Mouse (Mus musculus): ENCODE measurements around the gene Sec11a.
"Not testable (repeated sequence)": the region's sequence is repeated elsewhere in the genome, so short reads cannot be mapped to it uniquely, and the experiment has no call there.

The Sec11a gene

DNA sequence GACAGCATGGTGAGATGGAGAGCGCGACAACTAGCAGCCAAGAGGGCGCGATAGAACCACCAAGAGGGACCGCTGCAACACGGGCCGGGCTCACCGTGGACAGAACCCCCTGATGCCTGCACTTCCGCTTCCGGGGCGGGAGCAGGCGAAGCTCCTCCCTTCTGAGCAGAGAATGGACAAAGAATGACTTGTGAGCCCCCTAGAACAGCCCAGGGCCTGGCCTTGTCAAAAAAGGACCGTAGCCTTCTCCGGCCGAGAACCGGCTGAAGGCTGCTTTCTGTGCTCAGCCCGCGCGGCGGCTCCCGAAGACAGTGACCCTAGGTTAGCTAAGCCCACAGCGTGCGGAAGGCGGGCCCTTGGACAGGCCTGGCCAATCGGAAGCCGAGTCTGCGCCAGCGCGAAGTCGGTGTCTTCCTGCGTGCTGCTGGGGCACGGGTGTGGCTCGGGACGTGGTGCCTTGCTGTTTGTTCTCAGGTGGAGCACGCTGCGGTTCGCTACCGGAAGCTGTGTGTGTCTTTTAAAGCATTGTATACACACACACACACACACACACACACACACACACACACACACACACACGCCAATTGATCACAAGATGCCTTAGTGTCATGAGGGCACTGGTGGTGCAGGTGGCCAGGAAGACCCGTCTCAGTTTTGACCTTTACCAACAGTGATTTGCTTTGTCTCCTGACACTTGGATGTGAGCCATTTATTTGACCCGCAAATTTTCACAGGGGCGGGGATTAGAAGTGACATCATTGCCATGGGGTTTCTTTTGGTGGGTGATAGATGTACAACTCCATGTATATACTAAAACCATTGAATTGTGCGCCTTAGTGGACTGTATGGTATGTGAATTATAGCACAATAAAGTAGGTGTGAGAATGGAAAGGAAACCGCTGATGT lies at the start of gene Sec11a:
Gene Sec11a, minus strand, starts transcription at position 336 of the 906 bp plus-strand sequence.
- DNase-seq = peak; percentile 95 to 97

DNA sequence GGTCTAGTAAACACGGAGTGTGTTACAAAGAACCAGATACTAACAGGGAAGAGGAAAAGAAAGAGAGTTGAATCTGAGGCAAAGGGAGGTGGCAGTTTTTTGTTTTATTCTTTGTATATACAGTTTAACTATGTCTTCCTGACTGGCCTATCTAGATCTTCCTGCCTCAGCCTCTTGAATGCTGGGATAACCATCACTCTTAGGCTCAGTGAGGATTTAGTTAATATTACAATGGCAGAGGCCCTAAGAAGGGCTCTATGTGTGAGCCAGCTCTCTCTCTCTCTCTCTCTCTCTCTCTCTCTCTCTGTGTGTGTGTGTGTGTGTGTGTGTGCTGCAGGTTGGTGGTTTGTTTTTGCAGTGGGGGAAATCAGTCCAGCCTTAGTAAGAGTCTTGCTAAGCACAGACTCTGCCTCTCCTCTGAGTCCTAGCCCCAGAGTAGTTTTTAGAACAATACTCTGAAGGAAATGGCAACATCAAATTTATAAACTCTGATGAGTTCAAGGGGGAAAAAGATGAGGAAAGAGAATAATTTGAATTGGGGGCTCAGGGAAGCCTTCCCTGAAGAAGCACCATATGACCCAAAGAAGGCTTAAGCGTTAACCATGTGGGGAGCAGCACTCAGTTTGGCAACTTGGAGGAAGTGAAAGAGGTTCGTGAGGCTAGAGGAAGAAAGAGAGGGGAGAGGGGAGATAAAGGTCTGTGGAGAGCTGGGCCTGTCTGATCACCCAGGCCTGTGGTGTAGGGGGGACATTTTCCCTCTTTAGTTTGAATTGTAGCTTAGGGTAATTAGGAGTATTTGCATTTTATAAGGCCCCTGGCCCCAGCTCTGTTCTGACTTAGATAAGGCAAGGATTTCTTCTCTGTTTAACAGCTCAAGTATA lies 47.9 kb upstream of the Sec11a start:
- DNase-seq = no peak

DNA sequence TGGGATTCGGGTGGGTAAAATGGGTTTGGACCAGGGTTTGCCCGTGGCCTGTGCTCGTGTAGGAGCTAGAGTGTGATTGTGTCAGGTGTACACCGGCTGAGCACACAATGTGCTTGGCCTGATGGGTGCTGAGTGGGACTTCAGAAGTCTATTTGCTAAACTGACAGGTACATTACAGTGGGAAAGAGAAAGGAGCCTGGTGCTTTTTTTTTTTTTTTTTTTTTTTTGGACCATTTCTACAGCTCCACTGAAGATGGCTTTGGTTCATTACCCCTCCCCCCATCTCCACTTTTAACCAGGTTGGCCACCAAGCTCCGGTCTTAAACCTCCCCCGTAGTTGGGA lies 47.1 kb upstream of the Sec11a start:
- peak; percentile 11 to 28 for DNase-seq

DNA sequence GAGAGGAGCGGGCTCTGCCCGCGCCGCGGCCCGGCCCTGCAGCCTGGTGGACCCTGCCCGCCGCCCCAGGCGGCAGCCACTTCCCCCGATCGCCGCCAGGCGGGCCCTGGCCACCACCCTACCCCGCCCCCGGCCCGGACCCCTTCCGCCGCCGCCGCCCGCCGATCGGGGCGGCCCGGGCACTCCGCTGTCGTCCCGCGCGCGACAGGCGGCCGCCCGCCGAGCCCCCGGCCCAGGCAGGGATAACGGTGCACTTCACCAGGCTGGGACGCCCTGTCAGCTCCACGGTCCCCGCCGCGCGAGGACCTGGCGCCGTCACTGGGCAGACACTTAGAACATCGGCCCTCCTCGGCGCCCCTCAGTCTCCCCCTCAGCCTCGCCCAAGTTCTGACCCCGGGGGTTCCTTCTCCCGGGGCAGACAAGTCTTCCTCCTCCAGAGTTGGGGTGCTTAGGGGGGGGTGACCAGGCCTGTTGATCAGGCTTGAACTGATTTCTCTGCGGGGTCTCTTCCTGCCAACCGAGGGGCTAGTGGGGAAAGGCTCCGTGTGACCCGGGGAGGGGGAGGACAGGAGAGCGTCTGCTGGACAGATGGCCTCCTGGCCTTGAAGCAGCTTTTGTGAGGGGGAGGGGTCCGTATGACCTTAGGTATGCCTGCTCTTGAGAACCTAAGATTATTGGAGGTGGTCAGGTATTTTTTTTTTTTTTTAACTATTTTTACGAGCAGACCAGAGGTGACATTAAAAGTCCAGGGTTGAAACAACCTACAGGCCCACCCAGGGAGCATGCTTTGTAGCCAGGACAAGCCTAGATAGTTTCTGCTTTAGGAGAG lies 46.5 kb upstream of the Sec11a start:
- DNase-seq = peak in 1 of 2 experiments; percentile 32

DNA sequence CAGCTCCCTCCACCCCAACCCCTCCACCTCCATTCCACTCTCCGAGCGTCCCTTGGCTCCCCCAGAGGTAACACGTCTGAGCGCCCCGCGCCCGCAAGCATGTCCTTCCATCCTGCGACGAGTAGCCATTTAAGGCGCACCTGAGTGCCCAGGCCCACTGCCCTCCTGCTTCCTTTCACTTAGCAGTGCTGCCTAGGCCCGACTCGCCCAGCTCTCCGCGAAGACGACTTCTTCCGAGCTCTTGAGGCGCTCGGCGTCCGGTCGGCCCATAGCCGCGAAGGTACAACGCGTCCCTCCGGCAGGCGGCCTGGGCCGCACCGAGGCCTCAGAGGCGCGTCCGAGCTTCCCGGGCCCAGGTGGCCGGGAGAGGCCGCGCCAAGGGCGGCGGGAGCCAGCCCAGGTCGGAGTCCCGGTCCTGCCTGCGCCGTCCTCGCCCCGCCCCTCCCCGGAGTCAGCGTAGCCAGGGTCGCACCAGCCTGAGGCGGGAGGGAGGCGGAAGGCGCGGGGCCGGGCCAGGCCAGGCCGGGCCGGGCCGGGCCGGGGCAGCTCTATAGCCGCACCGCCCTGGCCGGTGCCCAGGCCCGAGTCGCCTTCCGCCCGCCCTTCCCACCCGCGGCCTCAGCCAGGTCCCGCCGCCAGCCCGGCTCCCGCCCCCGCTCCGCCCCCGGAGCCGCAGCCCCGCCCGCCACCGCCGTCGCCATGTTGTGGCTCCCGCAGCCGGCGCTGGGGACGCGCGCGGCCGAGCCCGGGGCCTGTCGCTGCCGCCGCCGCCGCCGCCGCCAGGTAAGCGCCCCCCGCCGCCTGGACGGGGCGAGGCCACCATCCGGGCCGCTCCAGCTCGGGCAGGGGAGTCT lies 45.6 kb upstream of the Sec11a start, which contains the start of gene Zfp592:
Gene Zfp592, plus strand, starts transcription at position 702 of the 854 bp plus-strand sequence.
- DNase-seq = peak; percentile 78 to 90

DNA sequence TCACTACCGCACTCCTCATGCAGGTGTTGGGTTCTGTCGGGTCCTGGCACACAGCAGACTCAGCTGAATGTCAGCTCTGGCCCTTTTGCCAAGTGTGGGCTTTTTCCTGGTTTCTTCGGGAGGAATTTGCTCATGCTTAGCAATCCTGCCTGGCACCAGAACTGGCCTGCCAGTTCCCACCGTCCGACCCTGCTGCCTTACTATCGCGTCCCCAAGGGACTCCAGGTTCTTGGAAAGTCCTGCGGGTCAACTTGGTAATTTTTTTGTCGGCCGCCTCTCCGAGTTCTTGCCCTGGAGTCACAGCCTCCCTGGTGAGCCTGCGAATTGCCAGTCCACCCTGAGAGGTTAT lies 45.0 kb upstream of the Sec11a start:
- DNase-seq = peak in 1 of 2 experiments; percentile 36

DNA sequence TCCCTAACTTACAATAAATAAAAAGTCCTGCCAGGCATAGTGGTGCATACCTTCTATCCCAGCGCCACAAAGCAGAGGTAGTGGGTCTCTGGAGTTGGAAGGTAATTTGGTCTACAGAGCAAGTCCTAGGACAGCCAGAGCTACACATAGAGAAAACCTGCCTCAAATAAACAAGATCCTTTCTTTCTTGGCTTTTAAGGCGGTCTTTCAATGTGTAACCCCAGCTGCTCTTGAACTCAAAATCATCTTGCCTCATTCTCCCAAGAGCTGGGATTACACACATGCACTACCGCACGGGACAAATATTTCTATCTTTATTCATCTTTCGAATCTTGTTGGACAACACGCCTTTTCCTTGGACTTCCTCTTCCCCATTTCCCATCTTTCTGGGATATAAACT lies 44.5 kb upstream of the Sec11a start:
- DNase-seq = no peak

DNA sequence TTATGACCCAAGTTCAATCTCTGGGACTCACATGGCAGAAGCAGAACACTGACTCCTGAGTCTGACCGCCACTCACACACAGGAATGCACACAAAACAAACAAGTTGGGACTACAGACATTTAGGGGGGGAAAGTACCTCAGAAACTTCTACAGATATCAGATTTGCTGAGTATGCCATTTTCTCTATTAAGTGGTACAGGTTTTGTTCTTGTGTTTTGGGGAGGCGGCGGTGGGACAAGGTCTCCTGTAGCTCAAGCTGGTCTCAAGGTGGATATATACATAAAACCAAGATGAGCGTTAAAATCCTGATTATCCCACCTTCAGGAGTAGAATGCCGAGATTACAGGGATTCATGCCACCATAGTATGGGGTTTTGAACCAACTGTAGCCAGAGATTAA lies 44.0 kb upstream of the Sec11a start:
- no peak for DNase-seq

DNA sequence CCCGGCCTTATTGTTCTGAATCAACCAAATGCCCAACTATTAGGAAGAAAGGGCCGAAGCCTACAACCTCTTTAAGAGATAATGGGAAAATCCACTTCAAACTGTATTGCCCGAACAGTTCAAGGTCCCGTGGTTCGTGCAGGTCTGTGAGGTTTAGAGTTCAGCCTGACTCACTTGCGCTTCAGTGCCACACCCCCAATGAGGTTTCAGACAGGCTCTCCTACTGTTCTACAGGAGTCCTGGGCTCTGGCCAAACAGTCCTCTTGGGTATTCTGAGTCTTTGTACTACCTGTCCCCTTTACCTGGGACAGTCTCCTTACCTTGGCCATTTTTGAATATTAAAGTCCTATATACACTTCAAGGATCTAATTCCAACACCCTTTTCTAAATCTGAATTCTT lies 42.7 kb upstream of the Sec11a start:
- no peak for DNase-seq

DNA sequence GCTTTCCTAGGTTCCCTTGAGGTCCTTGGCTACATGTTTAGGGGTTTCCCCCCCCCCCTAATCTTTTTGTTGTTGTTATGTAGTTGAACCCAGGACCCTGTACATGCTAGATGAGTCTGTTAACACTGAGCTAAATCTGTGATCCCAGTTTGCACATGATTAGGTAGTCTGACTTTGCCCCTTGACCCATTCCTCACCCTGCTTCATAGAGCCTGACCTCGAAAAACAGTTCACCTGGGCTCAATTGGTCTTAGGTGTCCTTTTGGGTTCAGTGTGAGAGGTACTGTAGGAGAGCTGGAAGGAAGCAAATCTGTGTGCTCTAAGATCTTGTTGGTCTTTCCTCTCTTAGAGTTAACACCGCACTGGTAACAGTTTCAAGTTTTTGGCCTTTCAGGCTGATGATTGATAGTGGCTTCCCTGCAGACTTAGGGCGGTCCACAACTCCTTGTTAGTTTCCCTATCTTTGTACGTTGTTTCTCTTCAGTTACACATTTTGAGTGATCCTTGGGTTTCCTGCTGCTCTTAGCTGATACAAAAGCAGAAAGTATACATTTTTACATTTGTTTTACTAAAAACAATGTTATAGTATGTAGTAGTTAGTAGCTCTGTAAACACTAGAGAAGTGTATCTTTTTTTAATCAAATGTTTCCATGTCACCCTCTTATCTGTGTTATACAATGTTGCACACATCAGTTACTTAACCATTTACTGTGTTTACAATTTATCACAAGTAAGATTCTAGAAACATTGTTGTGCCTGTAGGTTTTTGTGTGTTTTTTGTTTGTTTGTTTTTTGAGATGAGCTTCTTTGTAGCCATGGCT lies 40.4 kb upstream of the Sec11a start:
- no peak for DNase-seq

DNA sequence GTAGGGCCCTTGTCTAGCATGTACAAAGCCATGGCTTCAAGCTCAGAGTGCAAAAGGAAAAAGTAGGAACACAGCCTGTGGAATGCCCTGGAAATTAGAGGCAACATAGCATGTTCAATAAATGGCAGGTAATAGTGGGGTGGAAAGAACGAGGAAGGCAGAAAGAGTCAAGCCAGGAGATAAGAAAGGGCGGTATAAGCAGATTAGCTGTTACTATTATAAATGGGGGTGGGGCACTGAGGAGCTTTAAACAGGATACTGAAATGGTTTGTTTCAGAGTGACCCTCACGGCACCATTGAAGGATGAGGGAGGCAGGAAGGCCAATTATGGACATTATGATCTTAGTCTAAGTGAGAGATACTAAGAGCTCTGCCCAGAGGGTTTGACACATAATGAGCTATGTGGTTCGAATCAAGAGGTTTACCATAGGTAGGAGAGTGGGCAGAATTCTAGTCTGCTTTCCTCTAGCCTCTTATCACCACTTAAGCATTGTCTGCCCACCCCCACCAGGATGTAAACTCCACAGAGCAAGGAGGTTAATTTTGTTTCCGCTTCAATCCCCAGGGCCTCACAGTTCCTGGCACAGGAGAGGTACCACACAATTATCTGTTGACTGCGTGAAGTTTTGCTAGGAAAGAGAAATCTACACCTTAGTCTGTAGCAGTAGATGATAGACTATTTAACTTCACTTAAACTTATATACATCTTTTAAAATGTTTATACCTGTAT lies 39.0 kb upstream of the Sec11a start:
- DNase-seq = no peak

DNA sequence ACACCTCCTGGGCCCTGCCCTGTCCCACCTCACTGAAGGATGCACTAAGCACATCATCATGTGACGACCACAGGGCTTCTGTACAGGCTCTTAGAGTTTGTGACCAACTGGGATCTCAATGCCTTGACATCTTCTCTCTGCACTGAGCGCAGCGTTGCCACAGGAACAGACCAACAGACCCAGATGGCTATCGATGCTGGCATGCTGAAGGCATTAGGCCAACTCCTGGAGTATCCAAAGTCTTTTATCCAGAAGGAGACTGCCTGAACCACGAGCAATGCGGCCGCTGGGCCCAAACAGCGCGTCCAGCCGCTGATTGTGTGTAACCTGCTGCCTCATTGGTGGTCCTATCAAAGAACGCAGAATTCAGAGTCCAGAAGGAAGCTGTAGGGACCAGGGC lies 33.0 kb upstream of the Sec11a start:
- DNase-seq = peak in 1 of 2 experiments; percentile 13

DNA sequence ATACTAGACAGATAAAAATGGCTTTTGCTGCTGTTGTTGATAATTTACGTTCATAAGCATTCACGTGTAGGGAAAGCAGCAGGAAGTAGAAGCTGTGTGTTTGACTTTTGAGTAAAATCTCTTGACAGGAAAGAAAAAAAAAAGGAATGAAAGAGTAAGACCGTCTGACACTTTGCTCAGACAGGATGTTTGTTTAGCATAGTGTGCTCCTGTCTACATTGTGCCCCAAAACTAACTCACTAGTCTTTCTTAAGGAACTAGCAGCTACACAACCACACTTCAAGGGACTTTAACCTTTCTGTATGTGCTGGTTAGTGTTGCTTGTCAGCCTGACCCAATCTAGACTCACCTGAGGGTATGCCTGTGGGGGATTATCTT lies 26.0 kb upstream of the Sec11a start:
- DNase-seq = not testable (repeated sequence)

DNA sequence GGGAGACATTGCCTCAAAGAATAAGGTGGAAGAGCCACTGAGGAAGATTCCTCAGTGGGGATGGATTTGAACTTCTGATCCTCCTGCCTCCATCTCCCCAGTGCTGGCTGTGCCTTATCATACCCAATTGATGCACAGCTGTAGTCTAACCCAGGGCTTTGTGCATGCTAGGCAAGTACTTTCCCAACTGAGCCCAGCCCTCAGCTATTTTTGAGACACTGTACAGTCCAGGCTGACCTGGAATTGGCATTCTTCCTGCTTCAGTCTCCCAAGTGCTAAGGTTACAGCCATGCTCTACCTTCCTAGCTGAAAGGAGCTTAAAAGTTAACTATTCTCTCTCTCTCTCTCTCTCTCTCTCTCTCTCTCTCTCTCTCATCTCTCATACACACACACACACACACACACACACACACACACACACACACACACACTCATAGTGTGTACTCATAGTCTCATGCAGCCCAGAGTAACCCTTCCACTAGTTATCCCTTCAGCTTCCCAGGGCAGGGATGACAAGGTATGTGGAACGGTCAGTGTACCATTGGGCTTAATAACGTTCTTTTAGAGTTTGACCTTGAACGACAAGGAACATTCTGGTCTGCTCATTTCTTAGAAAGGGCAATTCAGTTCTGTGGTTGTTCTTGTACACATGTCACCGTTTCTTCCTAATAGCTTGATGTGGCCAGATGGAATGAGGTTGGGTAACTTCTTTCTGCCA lies 25.5 kb upstream of the Sec11a start:
- not testable (repeated sequence) for DNase-seq

DNA sequence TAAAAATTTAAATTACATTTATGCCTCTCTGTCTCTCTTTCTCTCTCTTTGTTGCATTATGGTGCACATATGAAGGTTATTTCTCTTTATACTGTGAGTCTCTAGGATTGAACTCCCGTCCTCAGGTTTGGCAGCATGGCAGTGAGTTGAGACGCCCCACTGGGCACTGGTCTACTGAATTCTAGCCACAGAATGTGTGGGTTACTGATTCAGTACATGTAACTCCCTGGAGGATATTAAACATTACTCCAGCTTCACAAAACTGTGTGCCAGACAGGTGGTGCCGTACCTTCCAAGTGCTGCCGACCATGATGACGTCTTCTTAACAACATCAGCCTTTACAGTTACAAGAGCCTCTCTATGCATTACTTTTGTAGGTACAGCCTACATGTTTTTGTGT lies 24.5 kb upstream of the Sec11a start:
- no peak for DNase-seq

DNA sequence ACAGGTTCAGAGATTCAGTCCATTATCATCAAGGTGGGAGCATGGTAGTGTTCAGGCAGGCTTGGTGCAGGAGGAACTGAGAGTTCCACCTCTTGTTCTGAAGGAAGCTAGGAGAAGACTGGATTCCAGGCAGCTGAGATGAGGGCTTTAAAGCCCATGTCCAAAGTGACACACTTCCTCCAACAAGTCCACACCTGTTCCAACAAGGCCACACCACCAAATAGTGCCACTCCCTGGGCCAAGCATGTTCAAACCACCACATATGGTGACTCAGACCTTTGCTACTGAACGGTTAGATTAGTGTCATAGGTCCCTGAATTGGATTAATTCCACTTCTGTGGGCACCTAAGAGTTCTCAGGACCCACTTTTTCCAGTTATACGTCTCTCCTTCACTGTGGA lies 23.8 kb upstream of the Sec11a start:
- no peak for DNase-seq

DNA sequence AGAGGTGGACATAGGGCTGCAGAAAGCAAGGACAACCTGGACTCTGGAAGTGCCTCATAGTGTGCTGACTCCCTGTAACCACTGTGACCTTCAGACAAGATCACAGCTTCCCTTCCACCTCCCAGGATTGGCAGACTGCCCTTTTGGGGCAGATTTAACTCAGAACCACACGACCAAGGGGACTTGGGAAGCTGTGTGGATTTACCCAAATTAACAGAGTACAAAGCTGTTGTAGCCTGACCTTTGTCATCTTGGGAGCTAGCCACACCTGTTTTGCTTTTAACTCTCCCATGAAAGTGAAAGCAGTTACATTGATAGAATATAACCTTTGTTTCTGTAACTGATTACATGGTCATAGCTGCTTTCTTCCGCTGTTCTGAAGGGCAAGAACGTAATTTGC lies 23.3 kb upstream of the Sec11a start:
- DNase-seq = no peak

DNA sequence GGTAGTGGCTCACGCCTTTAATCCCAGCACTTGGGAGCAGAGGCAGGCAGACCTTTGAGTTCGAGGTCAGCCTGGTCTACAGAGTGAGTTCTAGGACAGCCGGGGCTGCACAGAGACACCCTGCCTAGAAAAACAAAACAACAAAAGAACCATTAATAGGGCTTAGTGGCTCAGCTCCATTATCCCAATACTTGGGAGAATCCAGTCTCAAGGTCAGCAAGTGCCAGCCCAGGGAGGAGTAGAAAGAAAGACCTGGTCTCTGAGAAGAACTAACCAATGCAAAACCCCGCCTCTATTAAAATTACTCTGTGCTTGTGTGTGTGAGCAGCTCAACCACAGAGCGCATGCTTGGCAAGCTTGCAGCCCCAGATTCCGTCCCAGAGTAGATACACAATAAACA lies 15.2 kb upstream of the Sec11a start:
- DNase-seq = no peak

DNA sequence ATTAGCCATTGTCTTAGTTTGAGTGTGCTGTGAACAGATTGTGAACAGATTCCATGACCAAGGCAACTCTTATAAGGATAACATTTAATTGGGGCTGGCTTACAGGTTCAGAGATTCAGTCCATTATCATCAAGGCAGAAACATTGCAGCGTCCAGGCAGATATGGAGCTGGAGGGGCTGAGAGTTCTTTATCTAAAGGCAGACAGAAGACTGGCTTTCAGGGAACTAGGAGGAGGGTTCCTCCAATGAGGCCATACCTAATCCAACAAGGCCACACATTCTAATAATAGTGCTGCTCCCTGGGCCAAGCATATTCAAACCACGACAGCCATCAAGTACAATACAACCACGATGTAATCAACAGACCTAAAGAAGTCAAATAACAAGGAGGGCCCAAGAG lies 11.4 kb upstream of the Sec11a start:
- no peak for DNase-seq

DNA sequence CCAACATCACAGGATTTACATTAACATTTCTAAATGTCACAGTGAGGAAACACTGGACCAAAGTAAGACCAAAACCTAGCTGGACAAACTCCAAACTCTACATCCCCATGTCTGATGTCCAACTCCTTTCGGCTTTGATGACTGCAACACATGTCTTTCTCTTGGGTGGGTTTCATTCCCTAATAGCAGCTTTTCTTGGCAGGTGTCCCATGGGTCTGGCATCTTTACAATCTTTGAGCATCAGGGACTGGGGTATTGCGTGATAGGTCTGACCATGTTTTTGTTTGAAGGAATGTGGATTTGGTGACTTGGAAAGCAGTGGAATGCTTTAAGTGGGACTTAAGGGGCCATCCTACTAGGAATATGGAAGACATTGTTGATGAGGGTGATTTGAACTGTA lies 9.3 kb upstream of the Sec11a start:
- DNase-seq = no peak
